Mouse (Mus musculus): ENCODE results near the gene Slc25a18.

GRCm38 (mm10) chr6:120772025-120772424, 1.4 kb upstream of the Slc25a18 start:
- TF ChIP-seq CTCF (IDR thresholded peaks at IDR 0.05; ENCODE audit: low read depth, low read length), result no peak
- TF ChIP-seq POLR2A (IDR thresholded peaks at IDR 0.05; ENCODE audit: insufficient read depth, low read length), result no peak

Measured in ES-Bruce4 (cell line).